14 mouse cellular contexts compared by ENCODE assay signal in the genomic region with DNA sequence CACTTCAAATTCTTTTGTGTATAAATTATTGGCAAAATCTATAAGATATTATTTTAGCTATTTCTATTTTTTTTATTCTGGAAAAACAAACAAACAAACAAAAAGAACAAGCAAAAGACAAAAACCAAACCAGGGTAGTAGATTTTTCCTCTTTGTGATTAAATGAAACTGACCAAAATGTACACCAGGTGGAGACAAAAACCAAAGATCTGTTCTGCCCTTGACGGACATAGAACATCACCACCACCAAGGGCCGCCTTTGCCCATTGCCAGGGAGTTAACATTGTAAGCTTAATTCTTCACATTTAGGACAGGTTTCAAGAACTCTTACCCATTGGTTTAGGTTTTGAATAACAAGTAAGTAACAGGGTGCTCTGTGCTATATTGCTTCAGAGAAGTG. TPM values are rescaled to one million over a fixed set of nuclear protein-coding genes. Genes with fewer than 3 reads are reported as not detected.
DNase-seq lines count a peak whose midpoint lies in the region; ATAC-seq and TF ChIP-seq lines count a peak whose summit lies in the region.
"Had no signal": no experiment of that assay in that cellular context is flagged by ENCODE, and none has a peak within 500 bp of the region (broad histone marks: within the 10 kb centered on the region; RNA-seq: fewer than 3 reads in every experiment).

No protein-coding gene starts in this region.

- peaks cover 15% of the 10 kb centered on the region for H3K27me3 ChIP-seq in embryonic facial prominence, embryonic 10.5 days (replicated peaks; ENCODE audit: low read depth, poor library complexity, severe bottlenecking)

- DNase-seq in embryo, embryonic 11 days: peak; percentile 11
- DNase-seq in embryo, embryonic 9.5 days (ENCODE audit: extremely low spot score): no peak
- no peak for DNase-seq in left cerebral cortex, adult 2 months (ENCODE audit: extremely low spot score in 1 of 2, low spot score in 2 of 2)
- DNase-seq in left cerebral cortex, postnatal 36 days (ENCODE audit: low spot score in 2 of 2): no peak
- peak; percentile 29 for DNase-seq in MN1 (ENCODE audit: low spot score)
- DNase-seq in embryonic facial prominence, embryonic 10.5 days (ENCODE audit: low spot score): no peak
- DNase-seq in spleen, postnatal 10 days (ENCODE audit: low spot score in 2 of 2): no peak

- no peak overlapping the region for H3K27ac ChIP-seq in left cerebral cortex, adult 2 months
- H3K27ac ChIP-seq in embryonic facial prominence, embryonic 10.5 days (replicated peaks): no peak overlapping the region
- H3K27ac ChIP-seq: hindbrain, embryonic 14.5 days; liver, embryonic 14.5 days had no signal

- H3K9me3 ChIP-seq in embryonic facial prominence, embryonic 10.5 days: no peaks in the 10 kb centered on the region

- peaks cover 18% of the 10 kb centered on the region for H3K4me1 ChIP-seq in embryonic facial prominence, embryonic 10.5 days

- ATAC-seq in neutrophil, adult 5-6 weeks (ENCODE audit: extremely low read depth, insufficient number of reproducible peaks, low FRiP score, poor library complexity, severe bottlenecking): 0 out of 2 replicates have a peak, but pooled peaks have one; percentile 41

- WGBS in embryonic facial prominence, embryonic 10.5 days: 54% methylated on average over 2 of the region's 2 CpGs

- intact Hi-C loops in left cerebral cortex, adult 2 months (cut with DNase I): loop anchor here (1.0 to 5.0 kb wide), 3 partner anchors 241 to 439 kb away; no protein-coding TSS in a partner anchor
- intact Hi-C loops in left cerebral cortex, postnatal 36 days (cut with DNase I): loop anchor here (5.0 kb wide), 2 partner anchors 243 to 438 kb away; no protein-coding TSS in a partner anchor

- H3K4me3 ChIP-seq in left cerebral cortex, adult 2 months: no peak overlapping the region
- no peak overlapping the region for H3K4me3 ChIP-seq in embryonic facial prominence, embryonic 10.5 days

- H3K36me3 ChIP-seq in embryonic facial prominence, embryonic 10.5 days (replicated peaks): no peaks in the 10 kb centered on the region

- TF ChIP-seq CTCF in left cerebral cortex, adult 2 months (IDR thresholded peaks at IDR 0.05): peak; percentile 51

RNA-seq across cellular contexts. Expression of gene 1700012B09Rik, which starts 3.0 kb away (rescaled TPM):
- not detected for total RNA-seq in left cerebral cortex, adult 2 months (2021)
- not detected for total RNA-seq in left cerebral cortex, postnatal 36 days (2021)
- not detected in 2 replicates for total RNA-seq in neutrophil, adult 5-6 weeks (2017)
- 0.23 and 0.54 TPM in 2 replicates for polyA plus RNA-seq in embryonic facial prominence, embryonic 10.5 days (2016; fragmentation: Nextera tagmentation; extraction: Ambion mirVana)
- polyA plus RNA-seq: forebrain, embryonic 11.5 days; liver, embryonic 14.5 days; midbrain, embryonic 11.5 days; small intestine, adult 2 months had no signal

RNA-seq across cellular contexts. Expression of gene Mre11a, which starts 10.6 kb away (rescaled TPM):
- 10 to 100 TPM; 14.1 to 16.1 TPM for total RNA-seq in left cerebral cortex, adult 2 months (2021)
- total RNA-seq in left cerebral cortex, postnatal 36 days (2021): 10 to 100 TPM in 1 of 2 experiments, 1 to 10 TPM in 1; 9.2 to 18.3 TPM
- 23.6 TPM in 2 replicates for total RNA-seq in neutrophil, adult 5-6 weeks (2017)
- 38.5 and 42.0 TPM in 2 replicates for polyA plus RNA-seq in embryonic facial prominence, embryonic 10.5 days (2016; fragmentation: Nextera tagmentation; extraction: Ambion mirVana)

RNA-seq across cellular contexts. Expression of gene Ankrd49, which starts 10.8 kb away (rescaled TPM):
- 10 to 100 TPM; 12.0 to 14.2 TPM for total RNA-seq in left cerebral cortex, adult 2 months (2021)
- 10 to 100 TPM; 11.5 to 12.2 TPM for total RNA-seq in left cerebral cortex, postnatal 36 days (2021)
- total RNA-seq in neutrophil, adult 5-6 weeks (2017): 29.8 and 31.3 TPM in 2 replicates
- polyA plus RNA-seq in embryonic facial prominence, embryonic 10.5 days (2016; fragmentation: Nextera tagmentation; extraction: Ambion mirVana): 48.5 and 50.0 TPM in 2 replicates

RNA-seq across cellular contexts. Expression of gene Fut4, which starts 21.6 kb away (rescaled TPM):
- total RNA-seq in left cerebral cortex, adult 2 months (2021): under 1 TPM; 0.09 to 0.19 TPM
- under 1 TPM; 0.16 to 0.20 TPM for total RNA-seq in left cerebral cortex, postnatal 36 days (2021)
- 7.1 and 10.0 TPM in 2 replicates for total RNA-seq in neutrophil, adult 5-6 weeks (2017)
- polyA plus RNA-seq in embryonic facial prominence, embryonic 10.5 days (2016; fragmentation: Nextera tagmentation; extraction: Ambion mirVana): 6.3 and 7.6 TPM in 2 replicates

RNA-seq across cellular contexts. Expression of gene Piwil4, which starts 33.3 kb away (rescaled TPM):
- not detected for total RNA-seq in left cerebral cortex, adult 2 months (2021)
- not detected for total RNA-seq in left cerebral cortex, postnatal 36 days (2021)
- not detected in 2 replicates for total RNA-seq in neutrophil, adult 5-6 weeks (2017)
- polyA plus RNA-seq in embryonic facial prominence, embryonic 10.5 days (2016; fragmentation: Nextera tagmentation; extraction: Ambion mirVana): 0.23 TPM in 1 of 2 replicates, not detected in the other
- total RNA-seq: granulocyte monocyte progenitor cell, adult 5-6 weeks had no signal
- polyA plus RNA-seq: forebrain, embryonic 11.5 days had no signal

Comparison
In these comparisons a context has a peak if more than half of its experiments do, and no peak if none do; other contexts are left out.
1. DNase-seq: peak in embryo, embryonic 11 days (single experiment) and MN1 (single experiment); none in embryo, embryonic 9.5 days (single experiment), left cerebral cortex, adult 2 months (0 of 2), left cerebral cortex, postnatal 36 days (0 of 2), embryonic facial prominence, embryonic 10.5 days (single experiment) and spleen, postnatal 10 days (0 of 2).